In genomic region chr9:48895819-48896536, GRCm38 (mm10) we compare ENCODE assay signal across 11 mouse cellular contexts. TPM values are rescaled to one million over a fixed set of nuclear protein-coding genes. Genes with fewer than 3 reads are reported as not detected.
A peak's percentile ranks its signal among the peaks of the same experiment; 100 is the strongest.
DNase-seq lines count a peak whose midpoint lies in the region; ATAC-seq and TF ChIP-seq lines count a peak whose summit lies in the region.
"Had no signal": no experiment of that assay in that cellular context is flagged by ENCODE, and none has a peak within 500 bp of the region (broad histone marks: within the 10 kb centered on the region; RNA-seq: fewer than 3 reads in every experiment).

No protein-coding gene starts in this region.

- H3K4me3 ChIP-seq in forebrain, embryonic 10.5 days = peak overlapping the region; percentile 46
- H3K4me3 ChIP-seq in hindbrain, postnatal 0 days (ENCODE audit: low read length) = no peak overlapping the region
- no peak overlapping the region for H3K4me3 ChIP-seq in neural tube, embryonic 15.5 days (replicated peaks)
- H3K4me3 ChIP-seq: heart, adult 2 months; limb, embryonic 15.5 days had no signal

- DNase-seq in right cerebral cortex, postnatal 14 days = peak; percentile 9
- no peak for DNase-seq in right cerebral cortex, adult 18-20 months
- DNase-seq in forebrain, embryonic 10.5 days (ENCODE audit: extremely low spot score, low spot score) = peak; percentile 83
- peak; percentile 6 for DNase-seq in hindbrain, postnatal 0 days (ENCODE audit: low spot score)
- no peak for DNase-seq in ovary, postnatal 10 days (ENCODE audit: low spot score)
- no peak for DNase-seq in adrenal gland, postnatal 10 days
- no peak for DNase-seq in heart, postnatal 36 days
- DNase-seq: heart, adult 2 months had no signal

- H3K4me2 ChIP-seq in hindbrain, postnatal 0 days (ENCODE audit: low read depth, low read length) = peak overlapping the region; percentile 37
- H3K4me2 ChIP-seq in neural tube, embryonic 15.5 days = peak overlapping the region; percentile 51
- H3K4me2 ChIP-seq: limb, embryonic 15.5 days had no signal

- TF ChIP-seq CTCF in hindbrain, postnatal 0 days (IDR thresholded peaks at IDR 0.05; ENCODE audit: low read depth) = no peak

- H3K36me3 ChIP-seq in forebrain, embryonic 10.5 days (replicated peaks) = no peaks in the 10 kb centered on the region
- no peaks in the 10 kb centered on the region for H3K36me3 ChIP-seq in hindbrain, postnatal 0 days (ENCODE audit: insufficient read depth, low read length)
- H3K36me3 ChIP-seq in neural tube, embryonic 15.5 days = no peaks in the 10 kb centered on the region
- H3K36me3 ChIP-seq: limb, embryonic 15.5 days had no signal

- no peak for ATAC-seq in hindbrain, postnatal 0 days
- ATAC-seq in neural tube, embryonic 15.5 days (ENCODE audit: low FRiP score) = no peak
- ATAC-seq: intestine, embryonic 16.5 days had no signal

- H3K27ac ChIP-seq in forebrain, embryonic 10.5 days = peak overlapping the region; percentile 89
- H3K27ac ChIP-seq in hindbrain, postnatal 0 days = no peak overlapping the region
- H3K27ac ChIP-seq in neural tube, embryonic 15.5 days (replicated peaks) = no peak overlapping the region
- H3K27ac ChIP-seq: heart, adult 2 months; limb, embryonic 15.5 days had no signal

- WGBS in forebrain, embryonic 10.5 days = 6% methylated on average over 18 of the region's 18 CpGs
- WGBS in hindbrain, postnatal 0 days = 10% methylated on average over 18 of the region's 18 CpGs
- 7% methylated on average over 18 of the region's 18 CpGs for WGBS in neural tube, embryonic 15.5 days

- no peaks in the 10 kb centered on the region for H3K9me3 ChIP-seq in forebrain, embryonic 10.5 days
- no peaks in the 10 kb centered on the region for H3K9me3 ChIP-seq in hindbrain, postnatal 0 days (ENCODE audit: low read length)
- no peaks in the 10 kb centered on the region for H3K9me3 ChIP-seq in neural tube, embryonic 15.5 days (replicated peaks)
- H3K9me3 ChIP-seq: limb, embryonic 15.5 days had no signal

- intact Hi-C loops in heart, postnatal 36 days (cut with DNase I) = no loop called here

- no peak overlapping the region for H3K9ac ChIP-seq in hindbrain, postnatal 0 days (replicated peaks; ENCODE audit: low read length)
- H3K9ac ChIP-seq in neural tube, embryonic 15.5 days (replicated peaks) = 0 out of 2 replicates have a peak overlapping the region, but pooled peaks have one; percentile 29
- H3K9ac ChIP-seq: limb, embryonic 15.5 days had no signal

- peaks cover 53% of the 10 kb centered on the region for H3K27me3 ChIP-seq in forebrain, embryonic 10.5 days (ENCODE audit: poor library complexity, severe bottlenecking)
- H3K27me3 ChIP-seq in hindbrain, postnatal 0 days (ENCODE audit: insufficient read depth, low read length) = 0 out of 2 replicates have a peak, but pooled peaks cover 3% of the 10 kb centered on the region
- peaks cover 9% of the 10 kb centered on the region; the same call in 1 of the 2 replicates for H3K27me3 ChIP-seq in neural tube, embryonic 15.5 days (replicated peaks)

- H3K4me1 ChIP-seq in forebrain, embryonic 10.5 days = peaks cover 40% of the 10 kb centered on the region
- H3K4me1 ChIP-seq in hindbrain, postnatal 0 days (ENCODE audit: insufficient read depth, low read length) = 0 out of 2 replicates have a peak, but pooled peaks cover 8% of the 10 kb centered on the region
- H3K4me1 ChIP-seq in neural tube, embryonic 15.5 days = peaks cover 13% of the 10 kb centered on the region
- H3K4me1 ChIP-seq: limb, embryonic 15.5 days had no signal

RNA-seq across cellular contexts. Expression of gene Htr3a, which starts 14.9 kb away (rescaled TPM):
- polyA plus RNA-seq in forebrain, embryonic 10.5 days (2016; fragmentation: Nextera tagmentation; extraction: Ambion mirVana) = 0.55 and 0.73 TPM in 2 replicates
- 3.4 and 4.7 TPM in 2 replicates for total RNA-seq in hindbrain, postnatal 0 days (2014; rRNA removed)
- polyA plus RNA-seq in hindbrain, postnatal 0 days (2015; fragmentation: Nextera tagmentation; extraction: Ambion mirVana) = 2.4 and 2.7 TPM in 2 replicates
- 2.3 and 3.2 TPM in 2 replicates for polyA plus RNA-seq in neural tube, embryonic 15.5 days (2015; fragmentation: Nextera tagmentation; extraction: Ambion mirVana)
- total RNA-seq in adrenal gland, postnatal 10 days (2021) = 1 to 10 TPM; 3.7 to 5.8 TPM
- not detected for total RNA-seq in heart, postnatal 36 days (2021)

RNA-seq across cellular contexts. Expression of gene Zbtb16, which starts 60.0 kb away (rescaled TPM):
- 27.0 and 29.1 TPM in 2 replicates for polyA plus RNA-seq in forebrain, embryonic 10.5 days (2016; fragmentation: Nextera tagmentation; extraction: Ambion mirVana)
- total RNA-seq in hindbrain, postnatal 0 days (2014; rRNA removed) = 11.2 and 13.5 TPM in 2 replicates
- 5.4 and 6.8 TPM in 2 replicates for polyA plus RNA-seq in hindbrain, postnatal 0 days (2015; fragmentation: Nextera tagmentation; extraction: Ambion mirVana)
- polyA plus RNA-seq in neural tube, embryonic 15.5 days (2015; fragmentation: Nextera tagmentation; extraction: Ambion mirVana) = 9.7 and 10.8 TPM in 2 replicates
- total RNA-seq in adrenal gland, postnatal 10 days (2021) = 10 to 100 TPM; 28.0 to 83.4 TPM
- 100 to 1,000 TPM; 118 to 222 TPM for total RNA-seq in heart, postnatal 36 days (2021)

Comparison
In these comparisons a context has a peak if more than half of its experiments do, and no peak if none do; other contexts are left out.
1. DNase-seq: peak in right cerebral cortex, postnatal 14 days (single experiment), forebrain, embryonic 10.5 days (single experiment) and hindbrain, postnatal 0 days (single experiment); none in right cerebral cortex, adult 18-20 months (single experiment), ovary, postnatal 10 days (single experiment), adrenal gland, postnatal 10 days (single experiment) and heart, postnatal 36 days (0 of 2).